Mouse (Mus musculus): ENCODE measurements around the gene Sun2. TPM values are rescaled to one million over a fixed set of nuclear protein-coding genes. Genes with fewer than 3 reads are reported as not detected.

Gene Sun2
- 5.7 and 6.8 TPM in 2 replicates for polyA plus RNA-seq (2014; fragmentation: Nextera tagmentation; extraction: Ambion mirVana)

- Histone ChIP-seq H3K4me3 (ENCODE audit: low read depth, low read length) (peak within 1 kb of the TSS; percentile 72), H3K9me3 (ENCODE audit: control insufficient read depth, low read depth, low read length) (no peaks in the 10 kb centered on the region), H3K36me3 (ENCODE audit: control insufficient read depth, insufficient read depth, low read length) (peaks cover 17% of the 10 kb centered on the region), H3K4me2 (replicated peaks; ENCODE audit: low read depth, low read length) (peak within 1 kb of the TSS; percentile 73), H3K4me1 (ENCODE audit: control insufficient read depth, insufficient read depth, low read length) (peaks cover 17% of the 10 kb centered on the region), H3K9ac (replicated peaks; ENCODE audit: low read depth, low read length) (peak within 1 kb of the TSS; percentile 57), H3K27ac (ENCODE audit: low read length) (peak within 1 kb of the TSS; percentile 27; the same call in 1 of the 2 replicates), H3K27me3 (ENCODE audit: control insufficient read depth, insufficient read depth, low read length) (no peaks in the 10 kb centered on the region)
- peak; percentile 92 for ATAC-seq (ENCODE audit: insufficient number of reproducible peaks, insufficient read depth, low FRiP score, low read depth)
- WGBS = under 1% methylated on average over 93 of the region's 93 CpGs
These were observed at the start of gene Sun2 for GRCm38 (mm10) chr15:79741921-79742705. Gene Sun2 (minus strand): TSS chr15:79742536.

GRCm38 (mm10) chr15:79791502-79791901, 49.2 kb upstream of the Sun2 start:
- Histone ChIP-seq H3K4me1 (ENCODE audit: control insufficient read depth, insufficient read depth, low read length) (no peaks in the 10 kb centered on the region), H3K27ac (ENCODE audit: low read length) (no peak overlapping the region), H3K4me3 (ENCODE audit: low read depth, low read length) (no peak overlapping the region), H3K27me3 (ENCODE audit: control insufficient read depth, insufficient read depth, low read length) (no peaks in the 10 kb centered on the region), H3K36me3 (ENCODE audit: control insufficient read depth, insufficient read depth, low read length) (no peaks in the 10 kb centered on the region), H3K9me3 (ENCODE audit: control insufficient read depth, low read depth, low read length) (no peaks in the 10 kb centered on the region), H3K9ac (replicated peaks; ENCODE audit: low read depth, low read length) (no peak overlapping the region), H3K4me2 (replicated peaks; ENCODE audit: low read depth, low read length) (no peak overlapping the region)
- ATAC-seq (ENCODE audit: insufficient number of reproducible peaks, insufficient read depth, low FRiP score, low read depth) = no peak
- 3% methylated on average over 12 of the region's 12 CpGs for WGBS

GRCm38 (mm10) chr15:79790905-79791304, 48.6 kb upstream of the Sun2 start:
- H3K4me1 ChIP-seq (ENCODE audit: control insufficient read depth, insufficient read depth, low read length) = no peaks in the 10 kb centered on the region
- no peak for ATAC-seq (ENCODE audit: insufficient number of reproducible peaks, insufficient read depth, low FRiP score, low read depth)
- H3K9me3 ChIP-seq (ENCODE audit: control insufficient read depth, low read depth, low read length) = no peaks in the 10 kb centered on the region
- H3K4me3 ChIP-seq (ENCODE audit: low read depth, low read length) = no peak overlapping the region
- no peak overlapping the region for H3K4me2 ChIP-seq (replicated peaks; ENCODE audit: low read depth, low read length)
- WGBS = 83% methylated on average over 6 of the region's 6 CpGs
- no peaks in the 10 kb centered on the region for H3K36me3 ChIP-seq (ENCODE audit: control insufficient read depth, insufficient read depth, low read length)
- no peak overlapping the region for H3K27ac ChIP-seq (ENCODE audit: low read length)
- H3K9ac ChIP-seq (replicated peaks; ENCODE audit: low read depth, low read length) = no peak overlapping the region
- no peaks in the 10 kb centered on the region for H3K27me3 ChIP-seq (ENCODE audit: control insufficient read depth, insufficient read depth, low read length)

- no peaks in the 10 kb centered on the region for H3K36me3 ChIP-seq (ENCODE audit: control insufficient read depth, insufficient read depth, low read length)
- 43% methylated on average over 8 of the region's 8 CpGs for whole genome bisulfite sequencing
- H3K27ac ChIP-seq (ENCODE audit: low read length) = no peak overlapping the region
- no peak overlapping the region for H3K4me3 ChIP-seq (ENCODE audit: low read depth, low read length)
- no peaks in the 10 kb centered on the region for H3K4me1 ChIP-seq (ENCODE audit: control insufficient read depth, insufficient read depth, low read length)
- no peaks in the 10 kb centered on the region for H3K27me3 ChIP-seq (ENCODE audit: control insufficient read depth, insufficient read depth, low read length)
- no peak overlapping the region for H3K4me2 ChIP-seq (replicated peaks; ENCODE audit: low read depth, low read length)
- no peak for ATAC-seq (ENCODE audit: insufficient number of reproducible peaks, insufficient read depth, low FRiP score, low read depth)
- no peak overlapping the region for H3K9ac ChIP-seq (replicated peaks; ENCODE audit: low read depth, low read length)
- no peaks in the 10 kb centered on the region for H3K9me3 ChIP-seq (ENCODE audit: control insufficient read depth, low read depth, low read length)
These were observed 47.8 kb upstream of the Sun2 start for GRCm38 (mm10) chr15:79790111-79790510.

GRCm38 (mm10) chr15:79787815-79788214, 45.5 kb upstream of the Sun2 start:
- no peaks in the 10 kb centered on the region for H3K27me3 ChIP-seq (ENCODE audit: control insufficient read depth, insufficient read depth, low read length)
- H3K9me3 ChIP-seq (ENCODE audit: control insufficient read depth, low read depth, low read length) = no peaks in the 10 kb centered on the region
- H3K27ac ChIP-seq (ENCODE audit: low read length) = no peak overlapping the region
- WGBS = 59% methylated on average over 8 of the region's 8 CpGs
- H3K4me3 ChIP-seq (ENCODE audit: low read depth, low read length) = no peak overlapping the region
- no peaks in the 10 kb centered on the region for H3K36me3 ChIP-seq (ENCODE audit: control insufficient read depth, insufficient read depth, low read length)
- no peak overlapping the region for H3K4me2 ChIP-seq (replicated peaks; ENCODE audit: low read depth, low read length)
- no peaks in the 10 kb centered on the region for H3K4me1 ChIP-seq (ENCODE audit: control insufficient read depth, insufficient read depth, low read length)
- no peak overlapping the region for H3K9ac ChIP-seq (replicated peaks; ENCODE audit: low read depth, low read length)
- no peak for ATAC-seq (ENCODE audit: insufficient number of reproducible peaks, insufficient read depth, low FRiP score, low read depth)

GRCm38 (mm10) chr15:79785056-79785455, 42.7 kb upstream of the Sun2 start:
- Histone ChIP-seq H3K27me3 (ENCODE audit: control insufficient read depth, insufficient read depth, low read length) (no peaks in the 10 kb centered on the region), H3K4me2 (replicated peaks; ENCODE audit: low read depth, low read length) (no peak overlapping the region), H3K36me3 (ENCODE audit: control insufficient read depth, insufficient read depth, low read length) (no peaks in the 10 kb centered on the region), H3K27ac (ENCODE audit: low read length) (no peak overlapping the region), H3K4me3 (ENCODE audit: low read depth, low read length) (no peak overlapping the region), H3K9me3 (ENCODE audit: control insufficient read depth, low read depth, low read length) (no peaks in the 10 kb centered on the region), H3K4me1 (ENCODE audit: control insufficient read depth, insufficient read depth, low read length) (no peaks in the 10 kb centered on the region), H3K9ac (replicated peaks; ENCODE audit: low read depth, low read length) (no peak overlapping the region)
- 45% methylated on average over 1 of the region's 1 CpGs for WGBS
- no peak for ATAC-seq (ENCODE audit: insufficient number of reproducible peaks, insufficient read depth, low FRiP score, low read depth)

- no peak within 1 kb of the TSS for H3K4me3 ChIP-seq (ENCODE audit: low read depth, low read length)
- no peaks in the 10 kb centered on the region for H3K9me3 ChIP-seq (ENCODE audit: control insufficient read depth, low read depth, low read length)
- no peaks in the 10 kb centered on the region for H3K36me3 ChIP-seq (ENCODE audit: control insufficient read depth, insufficient read depth, low read length)
- no peak for ATAC-seq (ENCODE audit: insufficient number of reproducible peaks, insufficient read depth, low FRiP score, low read depth)
- H3K4me2 ChIP-seq (replicated peaks; ENCODE audit: low read depth, low read length) = no peak within 1 kb of the TSS
- peaks cover 15% of the 10 kb centered on the region; the same call in 1 of the 2 replicates for H3K4me1 ChIP-seq (ENCODE audit: control insufficient read depth, insufficient read depth, low read length)
- no peaks in the 10 kb centered on the region for H3K27me3 ChIP-seq (ENCODE audit: control insufficient read depth, insufficient read depth, low read length)
- no peak within 1 kb of the TSS for H3K27ac ChIP-seq (ENCODE audit: low read length)
- H3K9ac ChIP-seq (replicated peaks; ENCODE audit: low read depth, low read length) = no peak within 1 kb of the TSS
These were observed 35.4 kb upstream of the Sun2 start, which contains the start of gene Dnal4 for GRCm38 (mm10) chr15:79777749-79778148. Gene Dnal4 (minus strand): TSS chr15:79777849.

GRCm38 (mm10) chr15:79775662-79776061, 33.3 kb upstream of the Sun2 start:
- WGBS = 56% methylated on average over 7 of the region's 7 CpGs
- no peaks in the 10 kb centered on the region for H3K36me3 ChIP-seq (ENCODE audit: control insufficient read depth, insufficient read depth, low read length)
- H3K9ac ChIP-seq (replicated peaks; ENCODE audit: low read depth, low read length) = no peak overlapping the region
- no peak for ATAC-seq (ENCODE audit: insufficient number of reproducible peaks, insufficient read depth, low FRiP score, low read depth)
- H3K4me1 ChIP-seq (ENCODE audit: control insufficient read depth, insufficient read depth, low read length) = peaks cover 15% of the 10 kb centered on the region; the same call in 1 of the 2 replicates
- no peak overlapping the region for H3K27ac ChIP-seq (ENCODE audit: low read length)
- no peaks in the 10 kb centered on the region for H3K9me3 ChIP-seq (ENCODE audit: control insufficient read depth, low read depth, low read length)
- H3K4me3 ChIP-seq (ENCODE audit: low read depth, low read length) = no peak overlapping the region
- H3K27me3 ChIP-seq (ENCODE audit: control insufficient read depth, insufficient read depth, low read length) = no peaks in the 10 kb centered on the region
- no peak overlapping the region for H3K4me2 ChIP-seq (replicated peaks; ENCODE audit: low read depth, low read length)
